Mouse (Mus musculus): ENCODE data around the gene Psmd1. TPM values are rescaled to one million over a fixed set of nuclear protein-coding genes. Genes with fewer than 3 reads are reported as not detected.

Psmd1 gene
- total RNA-seq, 2 experiments from 2014 or later: 97.9 to 109 TPM

- DNase-seq (ENCODE audit: extremely low spot score in 1 of 2, low spot score in 1 of 2): peak; percentile 84
Observed at GRCm38 (mm10) chr1:86154133-86154823, 90.1 kb downstream of the Psmd1 start, which contains the start of gene Armc9. TSS of gene Armc9 (plus strand) at chr1:86154780.

DNA sequence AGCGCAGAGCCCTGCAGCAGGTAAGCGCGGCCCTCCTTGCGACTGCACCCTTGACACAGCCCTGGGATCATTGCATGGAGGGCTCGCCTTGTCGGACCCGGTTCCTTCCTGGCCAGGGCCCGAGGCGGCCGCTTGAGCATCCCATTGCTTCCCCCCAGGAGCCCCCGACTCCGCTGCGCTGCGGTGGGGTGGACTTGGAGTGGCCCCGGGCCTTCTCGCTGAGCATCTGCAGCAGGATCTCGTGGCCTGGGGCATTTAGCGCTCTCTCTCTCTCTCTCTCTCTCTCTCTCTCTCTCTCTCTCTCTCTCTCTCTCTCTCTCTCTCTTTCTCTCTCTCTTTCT is 90.6 kb downstream of the Psmd1 start:
- no peak for DNase-seq (ENCODE audit: extremely low spot score in 1 of 2, low spot score in 1 of 2)

- no peak for DNase-seq (ENCODE audit: extremely low spot score in 1 of 2, low spot score in 1 of 2)
Observed at GRCm38 (mm10) chr1:86156075-86156474, 91.9 kb downstream of the Psmd1 start.

DNA sequence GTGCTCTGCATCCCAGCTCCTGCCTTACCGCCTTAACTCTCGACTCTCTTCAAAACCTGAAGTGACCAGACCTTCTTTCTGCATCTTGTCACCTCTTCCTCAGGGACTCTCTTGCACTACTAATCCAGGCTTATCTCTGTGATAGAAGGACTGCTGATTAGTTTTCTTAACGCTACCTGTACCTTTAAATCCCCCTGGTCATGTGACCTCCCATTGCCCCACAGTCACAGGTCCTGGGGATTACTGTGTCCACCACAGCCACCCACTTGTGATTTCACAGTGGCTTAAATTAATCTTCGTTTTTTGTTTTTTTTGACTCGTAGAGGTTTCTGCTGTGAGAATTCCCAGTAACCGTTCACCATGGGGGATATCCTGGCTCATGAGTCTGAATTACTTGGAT is 92.4 kb downstream of the Psmd1 start:
- DNase-seq (ENCODE audit: extremely low spot score in 1 of 2, low spot score in 1 of 2): no peak

DNA sequence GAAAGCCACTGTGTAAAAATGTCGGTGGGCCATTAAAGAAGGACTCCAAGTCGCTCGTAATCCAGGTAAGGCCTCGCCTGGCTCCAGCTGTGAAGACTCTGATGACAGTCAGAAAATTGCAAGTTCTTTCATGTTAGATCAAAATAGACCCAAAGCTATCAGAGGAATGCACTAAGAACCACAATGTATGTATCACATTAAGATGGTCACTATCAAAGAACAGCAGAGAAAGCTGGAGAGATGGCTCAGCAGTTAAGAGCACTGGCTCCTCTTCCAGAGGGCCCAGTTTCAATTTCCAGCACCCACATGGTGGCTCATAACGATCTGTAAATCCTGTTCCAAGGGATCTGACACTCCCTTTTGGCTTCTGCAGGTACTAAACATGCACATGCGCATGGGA is 95.9 kb downstream of the Psmd1 start:
- no peak for DNase-seq (ENCODE audit: extremely low spot score in 1 of 2, low spot score in 1 of 2)

GRCm38 (mm10) chr1:86160479-86160878 is 96.3 kb downstream of the Psmd1 start:
- DNase-seq (ENCODE audit: extremely low spot score in 1 of 2, low spot score in 1 of 2): no peak

DNA sequence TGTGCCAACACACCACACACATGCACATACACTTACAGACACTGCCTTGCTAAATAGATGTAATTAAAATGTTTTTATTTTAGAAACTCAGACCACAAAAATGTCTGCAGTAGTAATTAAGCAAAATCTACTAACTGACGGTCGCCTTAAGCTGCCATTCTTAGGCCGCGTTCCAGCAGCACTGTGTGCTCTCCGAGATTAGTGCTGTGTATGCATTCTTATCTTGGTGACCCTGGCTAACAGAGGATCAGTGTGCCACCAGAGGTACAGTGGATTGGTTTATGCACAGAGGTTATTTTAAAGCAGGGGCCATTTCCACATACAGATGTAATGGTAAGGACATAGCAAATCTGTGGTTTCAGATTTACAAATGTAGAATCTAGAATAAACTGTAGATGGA is 96.9 kb downstream of the Psmd1 start:
- no peak for DNase-seq (ENCODE audit: extremely low spot score in 1 of 2, low spot score in 1 of 2)

DNA sequence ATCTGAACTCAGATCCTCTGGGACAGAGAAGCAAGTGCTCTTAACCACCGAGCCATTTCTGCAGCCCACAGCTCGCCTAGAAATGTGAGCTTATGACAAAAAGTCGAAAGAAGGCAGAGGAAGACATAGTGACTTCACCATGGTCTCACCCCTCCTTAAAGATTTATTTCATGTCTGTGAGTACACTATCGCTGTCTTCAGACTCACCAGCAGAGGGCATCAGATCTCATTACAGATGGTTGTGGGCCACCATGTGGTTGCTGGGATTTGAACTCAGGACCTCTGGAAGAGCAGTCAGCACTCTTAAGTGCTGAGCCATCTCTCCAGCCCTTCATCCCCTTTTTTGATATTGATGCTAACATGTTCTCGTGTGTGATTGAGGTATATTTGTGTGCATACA is 110.4 kb downstream of the Psmd1 start:
- no peak for DNase-seq (ENCODE audit: extremely low spot score in 1 of 2, low spot score in 1 of 2)

- no peak for DNase-seq (ENCODE audit: extremely low spot score in 1 of 2, low spot score in 1 of 2)
Observed at GRCm38 (mm10) chr1:86176066-86176465, 111.9 kb downstream of the Psmd1 start.

DNA sequence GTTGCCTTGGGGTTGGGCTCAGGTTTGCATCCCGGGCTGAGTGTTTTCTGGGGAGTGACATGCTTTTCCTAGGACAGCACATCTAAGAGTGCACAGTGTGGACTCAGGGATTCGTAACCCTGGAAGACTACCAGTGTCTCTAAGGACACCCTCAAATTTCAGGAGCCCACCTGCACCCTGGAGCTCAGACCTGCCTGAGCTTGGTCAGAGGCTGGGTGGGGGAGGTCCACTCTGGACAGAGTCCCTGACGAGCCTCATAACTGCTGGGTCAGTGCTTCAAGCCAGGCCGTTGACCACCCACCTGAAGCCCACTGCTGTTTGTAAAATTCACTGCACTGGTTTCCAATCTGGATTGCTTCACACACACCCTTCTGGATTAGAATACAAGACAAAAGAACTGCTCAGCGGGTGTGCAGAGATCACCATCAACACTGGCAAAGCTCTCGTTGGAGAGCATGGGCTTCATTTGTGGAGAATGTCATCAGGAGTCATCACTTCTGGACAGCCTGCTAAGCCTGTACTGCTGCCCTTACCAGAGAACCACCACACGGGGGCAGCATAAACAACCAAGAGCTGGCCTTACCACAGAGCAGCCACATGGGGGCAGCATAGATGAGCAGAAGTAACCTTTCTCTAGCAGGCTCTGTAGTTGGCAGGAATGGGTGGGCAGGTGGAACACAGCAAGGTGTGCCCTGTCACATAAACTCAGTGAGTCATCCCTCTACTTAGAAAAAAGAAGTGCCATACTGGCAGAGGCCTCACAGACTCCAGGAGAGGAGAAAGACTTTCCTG is 114.5 kb downstream of the Psmd1 start:
- DNase-seq (ENCODE audit: extremely low spot score in 1 of 2, low spot score in 1 of 2): peak; percentile 77 to 81

DNA sequence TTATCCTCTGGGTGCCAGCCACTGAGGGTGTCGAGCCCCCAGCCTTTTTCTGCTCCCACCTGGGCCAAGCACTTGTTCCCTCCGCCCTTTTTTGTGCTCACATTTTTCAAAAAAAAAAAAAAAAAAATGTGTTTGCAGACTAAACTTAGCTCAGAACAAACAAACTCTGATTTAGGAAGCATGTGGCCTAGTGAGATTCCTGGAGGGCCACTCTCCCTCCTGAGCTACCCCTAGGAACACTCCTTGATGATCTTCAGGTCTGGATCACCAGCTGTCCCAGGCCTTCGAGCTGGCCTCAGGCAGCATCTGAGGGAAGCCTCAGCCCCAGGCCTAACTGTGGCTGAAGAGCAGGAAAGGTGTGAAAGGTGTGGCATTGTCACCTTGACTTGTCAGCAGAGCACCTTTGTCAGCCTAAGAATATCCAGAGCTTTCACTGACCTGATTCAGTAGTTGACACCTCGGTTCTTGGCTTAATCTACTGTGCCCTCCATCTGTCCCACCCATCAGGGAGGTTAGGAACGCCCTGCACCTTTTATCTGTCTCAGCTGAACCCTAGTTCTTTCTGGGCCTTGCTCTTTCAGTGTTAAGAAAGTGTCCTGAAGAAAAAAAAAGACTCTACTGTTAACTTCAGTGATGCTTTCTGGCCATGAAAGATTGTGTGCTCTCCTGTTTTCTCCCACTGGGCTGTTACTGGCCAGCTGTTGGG is 118.0 kb downstream of the Psmd1 start:
- DNase-seq (ENCODE audit: extremely low spot score in 1 of 2, low spot score in 1 of 2): no peak

DNA sequence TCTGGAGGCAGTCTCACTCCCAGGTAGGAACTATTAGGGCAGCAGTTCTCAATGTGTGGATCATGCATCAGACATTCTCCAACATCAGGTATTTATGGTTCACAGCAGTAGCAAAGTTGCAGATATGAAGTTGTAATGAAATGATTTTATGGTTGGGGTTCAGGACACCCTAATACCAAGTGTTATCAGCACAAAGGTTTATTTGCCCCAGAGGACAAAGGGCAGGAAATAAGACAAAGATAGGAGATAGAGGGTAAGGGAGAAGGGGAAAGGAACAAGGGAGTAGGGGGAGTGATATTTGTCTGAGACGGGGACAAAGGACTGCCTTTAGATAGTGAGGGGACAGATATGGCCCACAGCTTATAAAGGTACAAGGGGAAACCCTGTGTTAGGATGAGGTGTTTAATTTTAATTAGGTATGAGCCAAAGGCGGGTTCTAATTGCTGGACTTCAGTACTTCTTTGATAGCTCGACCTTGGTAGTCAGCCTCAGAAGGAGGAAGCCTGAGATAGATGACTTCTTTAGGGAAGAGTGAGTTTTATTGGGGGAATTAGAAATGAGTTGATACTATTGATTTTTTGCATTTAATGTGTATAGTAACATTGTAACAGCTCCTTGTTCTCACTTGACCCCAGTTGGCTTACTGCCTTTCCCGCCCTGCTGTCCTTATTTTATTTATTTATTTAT is 119.5 kb downstream of the Psmd1 start:
- no peak for DNase-seq (ENCODE audit: extremely low spot score in 1 of 2, low spot score in 1 of 2)

DNA sequence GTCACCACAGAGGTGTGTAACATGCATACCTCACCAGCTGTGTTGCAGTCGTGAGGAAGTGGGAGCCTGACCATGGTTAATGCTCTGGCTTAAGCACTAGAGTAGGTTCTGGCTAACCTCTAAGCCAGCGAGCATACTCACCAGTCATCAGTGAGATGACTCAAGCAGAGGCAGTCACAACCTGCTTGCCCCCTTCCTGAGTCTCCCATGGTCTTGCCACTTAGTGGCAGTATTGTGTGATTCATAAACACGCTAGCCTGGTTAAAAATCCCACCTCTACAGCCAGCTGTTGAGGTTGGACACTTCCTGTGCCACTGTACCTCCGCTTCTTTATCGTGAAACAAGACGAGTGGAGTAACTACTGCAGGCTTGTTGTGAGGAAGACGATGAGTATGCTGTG is 122.6 kb downstream of the Psmd1 start:
- no peak for DNase-seq (ENCODE audit: extremely low spot score in 1 of 2, low spot score in 1 of 2)

GRCm38 (mm10) chr1:86187856-86188255 is 123.7 kb downstream of the Psmd1 start:
- no peak for DNase-seq (ENCODE audit: extremely low spot score in 1 of 2, low spot score in 1 of 2)

DNA sequence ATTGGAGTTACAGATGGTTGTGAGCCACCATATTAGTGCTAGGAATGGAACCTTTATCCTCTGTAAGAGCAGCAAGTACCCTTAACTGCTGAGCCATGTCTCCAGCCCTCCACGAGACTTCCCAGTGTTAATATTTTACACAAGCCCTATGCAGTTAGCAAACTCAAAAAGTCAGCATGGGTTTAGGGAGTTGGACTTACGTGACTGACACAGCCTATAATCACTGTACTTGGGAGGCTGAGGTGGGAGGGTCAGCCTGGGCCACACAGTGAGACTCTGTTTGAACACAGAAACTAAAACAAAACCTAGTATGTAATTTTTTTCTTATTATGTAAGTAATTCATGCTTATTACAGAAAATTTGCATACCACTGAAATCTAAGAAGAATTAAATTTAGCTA is 124.1 kb downstream of the Psmd1 start:
- no peak for DNase-seq (ENCODE audit: extremely low spot score in 1 of 2, low spot score in 1 of 2)

Other genes with a start within 250 kb of the Psmd1 start
- 100 to 1,000 TPM; 728 to 849 TPM for gene Itm2c, start 170.1 kb upstream of the Psmd1 start, total RNA-seq (2021)
- 1 to 10 TPM; 3.5 to 4.0 TPM for gene 4933407L21Rik, start 135.9 kb upstream of the Psmd1 start, total RNA-seq (2021)
- gene Gpr55, start 103.4 kb upstream of the Psmd1 start, total RNA-seq (2021): under 1 TPM in 1 of 2 experiments, not detected in 1; 0.12 TPM
- 1 to 10 TPM; 1.0 to 1.2 TPM for gene Spata3, start 47.6 kb upstream of the Psmd1 start, total RNA-seq (2021)
- gene 2810459M11Rik, start 18.5 kb upstream of the Psmd1 start, total RNA-seq (2021): 10 to 100 TPM; 10.2 to 14.4 TPM
- gene Htr2b, start 47.6 kb downstream of the Psmd1 start, total RNA-seq (2021): not detected
- 1 to 10 TPM; 2.1 to 4.1 TPM for gene Gm21972, start 69.2 kb downstream of the Psmd1 start, total RNA-seq (2021)
- gene Armc9, start 90.4 kb downstream of the Psmd1 start, total RNA-seq (2021): 10 to 100 TPM; 36.6 to 39.5 TPM
- gene B3gnt7, start 238.4 kb downstream of the Psmd1 start, total RNA-seq (2021): 1 to 10 TPM; 1.5 to 1.6 TPM

All from layer of hippocampus, postnatal 25 days (tissue).